Comparison of ENCODE assay signal across 26 mouse cellular contexts in the genomic region with DNA sequence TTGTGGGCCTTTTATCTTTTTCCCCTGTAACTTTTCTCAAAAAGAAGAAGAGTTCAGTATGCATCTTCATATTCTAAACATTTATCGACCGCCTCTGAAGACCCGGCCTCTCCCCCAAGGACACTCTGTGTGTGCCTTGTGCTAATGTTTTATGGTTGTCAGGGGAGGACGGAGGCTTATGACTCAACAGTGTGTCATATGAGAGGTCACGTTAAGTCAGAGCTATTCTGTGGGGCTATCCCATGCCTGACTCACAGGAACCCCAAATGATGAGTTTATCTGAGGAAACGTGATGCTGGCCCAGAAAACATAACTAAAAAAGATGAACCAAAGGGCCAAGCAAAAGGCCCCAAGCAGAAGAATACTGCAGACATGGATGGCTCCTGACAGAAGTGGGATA. TPM values are rescaled to one million over a fixed set of nuclear protein-coding genes. Genes with fewer than 3 reads are reported as not detected.
A peak's percentile ranks its signal among the peaks of the same experiment; 100 is the strongest.
DNase-seq lines count a peak whose midpoint lies in the region; ATAC-seq and TF ChIP-seq lines count a peak whose summit lies in the region.
"Had no signal": no experiment of that assay in that cellular context is flagged by ENCODE, and none has a peak within 500 bp of the region (broad histone marks: within the 10 kb centered on the region; RNA-seq: fewer than 3 reads in every experiment).

No protein-coding gene starts in this region.

- no peak for TF ChIP-seq CTCF in lung, postnatal 0 days (IDR thresholded peaks at IDR 0.05)

- no peak for TF ChIP-seq EP300 in lung, postnatal 0 days (IDR thresholded peaks at IDR 0.05)

- no peak overlapping the region for H3K9ac ChIP-seq in lung, postnatal 0 days (replicated peaks; ENCODE audit: low read depth)
- H3K9ac ChIP-seq: embryonic facial prominence, embryonic 13.5 days; hindbrain, embryonic 15.5 days; liver, embryonic 15.5 days; lung, embryonic 15.5 days; midbrain, embryonic 15.5 days had no signal

- H3K4me2 ChIP-seq in lung, postnatal 0 days (replicated peaks; ENCODE audit: low read depth, low read length): no peak overlapping the region
- H3K4me2 ChIP-seq: embryonic facial prominence, embryonic 13.5 days; hindbrain, embryonic 15.5 days; liver, embryonic 15.5 days; lung, embryonic 15.5 days; midbrain, embryonic 15.5 days had no signal

- no peaks in the 10 kb centered on the region for H3K27me3 ChIP-seq in lung, postnatal 0 days (replicated peaks; ENCODE audit: insufficient read depth, low read length)
- no peaks in the 10 kb centered on the region for H3K27me3 ChIP-seq in heart, embryonic 10.5 days (ENCODE audit: insufficient read depth, poor library complexity, severe bottlenecking)
- H3K27me3 ChIP-seq: embryonic facial prominence, embryonic 13.5 days; hindbrain, embryonic 15.5 days; liver, embryonic 15.5 days; lung, embryonic 15.5 days; midbrain, embryonic 15.5 days had no signal

- peak; percentile 38 for DNase-seq in lung, postnatal 0 days (ENCODE audit: low spot score)
- DNase-seq in lung, postnatal 25 days (ENCODE audit: low spot score): no peak
- peak; percentile 16 to 18 for DNase-seq in adrenal gland, adult 18-20 months (ENCODE audit: low spot score in 2 of 2)
- peak; percentile 50 to 70 for DNase-seq in adrenal gland, postnatal 36 days
- DNase-seq in heart, embryonic 10.5 days (ENCODE audit: low spot score): no peak
- DNase-seq in MN1 (ENCODE audit: low spot score): no peak
- no peak for DNase-seq in neural tube, embryonic 10.5 days (ENCODE audit: extremely low spot score, low spot score)
- DNase-seq: cerebellum, adult 2 months; cerebellum, postnatal 25 days; gastrocnemius, adult 2 months; kidney, adult 11 months; liver; right cerebral cortex, postnatal 4 days; thymus, adult 18-20 months; thymus, postnatal 4 days had no signal

- H3K4me3 ChIP-seq in lung, postnatal 0 days (ENCODE audit: low read depth, low read length): no peak overlapping the region
- no peak overlapping the region for H3K4me3 ChIP-seq in heart, embryonic 10.5 days
- H3K4me3 ChIP-seq: embryonic facial prominence, embryonic 13.5 days; erythroblast, embryonic 14.5 days; gastrocnemius, adult 2 months; hindbrain, embryonic 15.5 days; limb, embryonic 10.5 days; liver, embryonic 15.5 days; lung, embryonic 15.5 days; midbrain, embryonic 15.5 days had no signal

- H3K27ac ChIP-seq in lung, postnatal 0 days (ENCODE audit: low read length): no peak overlapping the region
- no peak overlapping the region for H3K27ac ChIP-seq in heart, embryonic 10.5 days
- H3K27ac ChIP-seq: embryonic facial prominence, embryonic 13.5 days; gastrocnemius, adult 2 months; hindbrain, embryonic 15.5 days; kidney, postnatal 0 days; limb, embryonic 10.5 days; liver, embryonic 15.5 days; lung, embryonic 15.5 days; macrophage; midbrain, embryonic 15.5 days had no signal

- H3K4me1 ChIP-seq in lung, postnatal 0 days (ENCODE audit: insufficient read depth, low read depth, low read length): no peaks in the 10 kb centered on the region
- peaks cover 42% of the 10 kb centered on the region for H3K4me1 ChIP-seq in heart, embryonic 10.5 days
- H3K4me1 ChIP-seq: hindbrain, embryonic 15.5 days; liver, embryonic 15.5 days; midbrain, embryonic 15.5 days had no signal

- H3K36me3 ChIP-seq in lung, postnatal 0 days (ENCODE audit: insufficient read depth, low read length): no peaks in the 10 kb centered on the region
- peaks cover 7% of the 10 kb centered on the region; the same call in 1 of the 2 replicates for H3K36me3 ChIP-seq in heart, embryonic 10.5 days
- H3K36me3 ChIP-seq: embryonic facial prominence, embryonic 13.5 days; hindbrain, embryonic 15.5 days; limb, embryonic 10.5 days; liver, embryonic 15.5 days; lung, embryonic 15.5 days; midbrain, embryonic 15.5 days had no signal

- 71% methylated on average over 6 of the region's 6 CpGs for WGBS in lung, postnatal 0 days
- WGBS in heart, embryonic 10.5 days: 87% methylated on average over 6 of the region's 6 CpGs

- ATAC-seq in lung, postnatal 0 days: peak; percentile 35
- ATAC-seq: forebrain, embryonic 14.5 days; midbrain, embryonic 15.5 days had no signal

- H3K9me3 ChIP-seq in lung, postnatal 0 days (ENCODE audit: low read length): no peaks in the 10 kb centered on the region
- H3K9me3 ChIP-seq in heart, embryonic 10.5 days: no peaks in the 10 kb centered on the region
- H3K9me3 ChIP-seq: embryonic facial prominence, embryonic 13.5 days; hindbrain, embryonic 15.5 days; limb, embryonic 10.5 days; liver, embryonic 15.5 days; lung, embryonic 15.5 days; midbrain, embryonic 15.5 days had no signal

RNA-seq across cellular contexts. Expression of a gene that starts 31.0 kb away (rescaled TPM):
- 9.5 and 9.8 TPM in 2 replicates for polyA plus RNA-seq in lung, postnatal 0 days (2015; fragmentation: Nextera tagmentation; extraction: Ambion mirVana)
- not detected for total RNA-seq in adrenal gland, adult 18-20 months (2021)
- total RNA-seq in adrenal gland, postnatal 36 days (2021): under 1 TPM; 0.30 to 0.33 TPM
- 27.0 and 50.0 TPM in 2 replicates for polyA plus RNA-seq in heart, embryonic 10.5 days (2016; fragmentation: Nextera tagmentation; extraction: Ambion mirVana)
- total RNA-seq: hematopoietic stem cell, adult 5-6 weeks had no signal
- polyA plus RNA-seq: macrophage had no signal

Comparison
In these comparisons a context has a peak if more than half of its experiments do, and no peak if none do; other contexts are left out.
1. DNase-seq: peak in lung, postnatal 0 days (single experiment), adrenal gland, adult 18-20 months (2 of 2) and adrenal gland, postnatal 36 days (2 of 2); none in lung, postnatal 25 days (single experiment), heart, embryonic 10.5 days (single experiment), MN1 (single experiment) and neural tube, embryonic 10.5 days (single experiment).